Mouse (Mus musculus): ENCODE measurements around the gene Olfr704. TPM values are rescaled to one million over a fixed set of nuclear protein-coding genes. Genes with fewer than 3 reads are reported as not detected.
"Not testable (repeated sequence)": the region's sequence is repeated elsewhere in the genome, so short reads cannot be mapped to it uniquely, and the experiment has no call there.

The Olfr704 gene
- not detected in 2 replicates for total RNA-seq (2017)

DNA sequence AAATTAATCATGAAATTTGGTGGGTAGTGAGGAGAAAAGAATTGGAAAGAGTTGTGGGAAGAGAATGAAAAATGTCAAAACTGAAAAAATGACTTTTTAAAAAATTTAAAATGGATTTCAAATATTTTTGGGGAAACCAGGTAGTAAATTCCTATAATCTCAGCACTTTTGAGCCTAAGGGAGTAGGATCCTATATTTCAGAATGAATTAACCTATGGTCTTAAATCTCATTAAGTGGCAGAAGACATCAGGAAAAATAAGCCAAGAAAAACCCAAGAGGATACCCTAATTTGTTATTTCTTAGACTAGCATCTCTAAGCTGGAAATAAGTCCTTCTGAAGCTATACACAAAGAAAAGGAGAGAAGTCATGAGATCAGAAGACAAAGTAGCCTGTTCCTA lies at the start of gene Olfr704:
Gene Olfr704 (plus strand): TSS at position 301 of the 400 bp plus-strand sequence.
- ATAC-seq (replicated peaks; ENCODE audit: low read depth, poor library complexity, severe bottlenecking) = no peak

DNA sequence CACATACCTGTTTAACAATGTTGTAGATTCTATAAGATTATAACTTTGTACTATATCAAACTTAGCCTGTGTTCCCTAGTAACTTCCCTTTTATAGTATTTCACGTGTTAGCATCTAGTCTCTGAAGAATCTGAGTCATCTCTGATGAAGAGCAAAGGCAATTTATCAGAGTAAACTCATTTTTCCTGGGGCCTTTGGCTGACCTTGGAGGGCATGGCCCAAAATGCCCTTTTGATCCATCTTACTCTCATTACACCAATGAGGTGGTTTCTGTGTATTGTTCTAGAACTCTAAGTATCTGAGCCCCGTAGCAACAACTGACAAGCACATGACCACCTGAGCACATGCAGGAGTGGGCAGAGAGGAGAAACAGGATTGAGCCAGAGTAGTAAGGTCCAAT lies 49.2 kb upstream of the Olfr704 start, which contains the start of gene Olfr701:
Gene Olfr701 (plus strand): TSS at position 301 of the 400 bp plus-strand sequence.
- no peak for ATAC-seq (replicated peaks; ENCODE audit: low read depth, poor library complexity, severe bottlenecking)

DNA sequence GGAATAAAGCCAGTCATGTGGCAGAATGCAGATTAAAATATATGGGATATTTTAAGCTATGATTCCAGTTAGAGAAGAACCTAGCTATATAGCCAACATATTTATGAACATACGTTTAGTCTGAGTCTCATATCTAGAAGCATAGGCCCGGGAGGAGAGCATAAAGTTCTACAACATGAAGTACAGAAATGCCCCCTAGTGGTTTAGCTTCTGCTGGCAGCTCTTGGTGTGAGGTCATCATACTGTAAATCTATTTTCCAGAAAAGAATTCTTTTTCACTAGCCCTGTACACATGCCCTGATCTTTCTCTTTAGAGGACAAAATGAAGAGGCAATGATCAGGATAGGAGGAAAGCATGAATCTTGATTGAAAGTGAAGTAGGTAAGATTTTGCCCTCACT lies 47.2 kb upstream of the Olfr704 start:
- ATAC-seq (replicated peaks; ENCODE audit: low read depth, poor library complexity, severe bottlenecking) = peak; percentile 88

DNA sequence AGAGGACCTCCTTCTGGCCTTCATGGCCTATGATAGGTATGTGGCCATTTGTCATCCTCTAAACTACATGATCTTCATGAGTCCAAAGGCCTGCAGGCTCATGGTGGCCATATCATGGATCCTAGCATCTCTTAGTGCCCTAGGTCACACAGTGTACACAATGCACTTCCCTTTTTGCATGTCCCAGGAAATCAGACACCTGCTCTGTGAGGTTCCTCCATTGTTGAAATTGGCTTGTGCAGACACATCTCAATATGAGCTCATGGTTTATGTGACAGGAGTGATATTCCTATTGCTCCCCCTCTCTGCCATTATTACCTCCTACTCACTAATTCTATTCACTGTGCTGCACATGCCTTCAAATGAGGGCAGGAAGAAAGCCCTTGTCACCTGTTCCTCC lies 44.6 kb upstream of the Olfr704 start:
- no peak for ATAC-seq (replicated peaks; ENCODE audit: low read depth, poor library complexity, severe bottlenecking)

DNA sequence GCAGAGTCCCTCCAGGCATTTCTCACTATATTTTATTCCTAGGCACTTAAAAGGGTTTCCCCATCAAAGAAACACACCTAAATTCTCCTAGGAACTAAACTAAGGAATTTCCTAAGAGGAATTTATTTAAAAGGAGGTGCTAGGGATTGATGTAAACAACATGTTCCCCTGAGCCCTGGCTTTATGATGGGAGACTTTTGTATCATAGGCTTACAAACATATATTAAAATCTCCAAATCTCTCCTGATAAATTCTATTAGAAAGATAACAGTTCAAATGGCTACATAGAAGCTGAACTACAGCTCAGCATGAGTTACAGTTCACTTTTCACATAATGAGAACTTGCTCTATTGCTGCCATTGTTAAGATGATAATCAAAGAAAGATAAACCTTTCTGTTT lies 29.2 kb upstream of the Olfr704 start, which contains the start of gene Olfr702:
Gene Olfr702 (minus strand): TSS at position 101 of the 400 bp plus-strand sequence.
- ATAC-seq (replicated peaks; ENCODE audit: low read depth, poor library complexity, severe bottlenecking) = no peak

DNA sequence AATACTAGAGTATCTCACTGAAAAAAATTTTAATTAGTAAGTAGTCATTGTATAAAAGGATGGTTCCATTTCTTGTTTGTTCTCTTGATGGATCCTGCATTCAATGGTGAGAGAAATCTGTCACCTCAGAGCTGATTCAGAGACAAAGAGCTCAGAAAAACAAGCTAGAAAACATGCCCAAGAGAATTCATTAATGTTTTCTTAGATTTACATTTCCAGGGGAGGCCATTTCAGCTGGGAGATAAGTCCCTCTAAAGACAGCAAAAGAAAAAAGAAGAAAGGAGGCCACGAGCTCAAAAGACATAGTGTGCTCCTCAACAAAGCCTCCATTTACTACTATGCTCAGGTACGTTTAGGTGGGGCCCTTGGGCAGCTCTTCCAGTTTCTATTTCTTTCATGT lies 19.9 kb upstream of the Olfr704 start, which contains the start of gene Olfr703:
Gene Olfr703 (plus strand): TSS at position 301 of the 400 bp plus-strand sequence.
- no peak for ATAC-seq (replicated peaks; ENCODE audit: low read depth, poor library complexity, severe bottlenecking)

DNA sequence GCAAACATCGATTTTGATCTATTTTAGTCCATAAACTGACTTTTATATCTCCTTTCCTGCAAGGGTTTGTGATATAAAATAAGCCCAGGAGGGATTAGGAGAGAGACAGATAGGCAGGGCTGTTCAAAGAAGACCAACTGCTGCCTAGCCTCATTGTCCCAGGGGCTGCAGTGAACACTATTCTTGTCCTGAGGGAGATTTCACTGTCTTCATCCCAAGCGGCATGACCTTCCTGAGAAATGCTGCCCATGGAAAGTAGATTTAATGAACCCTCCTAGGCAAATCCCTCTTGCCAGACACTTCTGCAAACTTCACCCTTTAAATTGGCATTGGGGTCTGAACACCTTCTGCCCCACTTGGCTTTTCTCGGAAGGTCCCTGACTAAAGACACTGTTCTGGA lies 13.8 kb downstream of the Olfr704 start, which contains the start of gene Olfr705:
Gene Olfr705 (minus strand): TSS at position 101 of the 400 bp plus-strand sequence.
- no peak for ATAC-seq (replicated peaks; ENCODE audit: low read depth, poor library complexity, severe bottlenecking)

DNA sequence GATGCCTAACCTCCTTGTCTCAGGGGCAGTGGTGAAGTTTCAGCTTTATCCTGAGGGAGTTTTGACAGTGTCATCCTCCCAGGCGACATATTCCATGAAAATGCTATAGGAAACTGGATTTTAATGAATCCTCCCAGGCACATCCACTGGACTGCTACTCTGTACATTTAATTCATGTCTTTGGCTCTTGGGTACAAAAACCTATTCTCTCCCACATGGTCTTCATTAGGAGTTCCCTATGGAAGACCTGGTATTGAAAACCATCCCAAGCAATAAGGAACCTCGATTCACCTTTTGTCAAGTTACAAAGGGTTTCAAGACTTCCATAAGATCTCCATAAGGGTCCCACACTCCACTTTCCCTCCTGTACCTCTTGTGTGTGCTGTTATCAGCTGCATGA lies 25.1 kb downstream of the Olfr704 start, which contains the start of gene Olfr706:
Gene Olfr706 (minus strand): TSS at position 101 of the 400 bp plus-strand sequence.
- no peak for ATAC-seq (replicated peaks; ENCODE audit: low read depth, poor library complexity, severe bottlenecking)

DNA sequence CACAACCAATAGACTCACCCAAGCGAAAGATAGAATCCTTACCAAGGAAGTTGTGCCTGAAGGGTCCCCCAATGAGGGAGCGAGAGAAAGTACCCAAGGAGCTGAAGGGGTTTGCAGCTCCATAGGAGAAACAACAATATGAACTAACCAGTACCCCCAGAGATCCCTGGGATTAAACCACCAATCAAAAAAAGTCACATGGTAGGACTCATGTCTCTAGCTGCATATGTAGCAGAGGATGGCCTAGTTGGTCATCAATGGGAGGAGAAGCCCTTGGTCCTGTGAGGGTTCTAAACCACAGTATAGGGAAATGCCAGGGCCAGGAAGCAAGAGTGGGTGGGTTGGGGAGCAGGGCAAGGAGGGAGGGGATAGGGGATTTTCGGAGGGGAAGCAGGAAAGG lies 38.2 kb downstream of the Olfr704 start, which contains the start of gene Olfr707:
Gene Olfr707 (minus strand): TSS at position 101 of the 400 bp plus-strand sequence.
- ATAC-seq (replicated peaks; ENCODE audit: low read depth, poor library complexity, severe bottlenecking) = not testable (repeated sequence)

DNA sequence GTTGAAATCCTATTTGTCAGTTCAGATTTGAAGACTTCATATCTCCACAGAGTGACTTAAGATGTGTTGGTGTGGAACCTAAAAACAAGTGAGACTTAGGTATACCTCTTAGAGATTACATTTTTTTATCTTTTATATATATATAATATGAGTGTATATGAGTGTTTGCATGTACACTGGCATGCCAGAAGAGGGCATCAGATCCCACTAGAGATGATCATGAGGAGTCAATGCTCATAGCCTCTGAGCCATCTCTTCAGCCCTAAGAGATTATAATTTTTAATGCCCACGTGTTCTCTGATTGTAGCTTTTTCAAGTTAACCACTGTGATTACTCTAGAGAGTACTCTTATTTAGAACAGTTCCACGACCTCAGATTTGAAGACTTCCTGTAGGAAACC lies 44.7 kb downstream of the Olfr704 start, which contains the start of gene Olfr1532-ps1:
Gene Olfr1532-ps1 (plus strand): TSS at position 326 of the 400 bp plus-strand sequence.
- 0 out of 2 replicates have a peak, but pooled peaks have one; percentile 42 for ATAC-seq (replicated peaks; ENCODE audit: low read depth, poor library complexity, severe bottlenecking)

Other genes starting within 250 kb of the Olfr704 start
- gene Olfr693, start 182.6 kb upstream of the Olfr704 start, total RNA-seq (2017) = not detected in 2 replicates
- not detected in 2 replicates for gene Olfr694, start 171.4 kb upstream of the Olfr704 start, total RNA-seq (2017)
- gene Olfr695, start 146.8 kb upstream of the Olfr704 start, total RNA-seq (2017) = not detected in 2 replicates
- gene Olfr697, start 120.7 kb upstream of the Olfr704 start, total RNA-seq (2017) = not detected in 2 replicates
- not detected in 2 replicates for gene Olfr698, start 107.8 kb upstream of the Olfr704 start, total RNA-seq (2017)
- gene Olfr699, start 70.0 kb upstream of the Olfr704 start, total RNA-seq (2017) = not detected in 2 replicates
- gene Olfr700, start 54.4 kb upstream of the Olfr704 start, total RNA-seq (2017) = not detected in 2 replicates
- not detected in 2 replicates for gene Olfr701, start 49.1 kb upstream of the Olfr704 start, total RNA-seq (2017)
- gene Olfr702, start 29.3 kb upstream of the Olfr704 start, total RNA-seq (2017) = not detected in 2 replicates
- not detected in 2 replicates for gene Olfr703, start 19.8 kb upstream of the Olfr704 start, total RNA-seq (2017)
- gene Olfr705, start 13.7 kb downstream of the Olfr704 start, total RNA-seq (2017) = not detected in 2 replicates
- gene Olfr706, start 25.0 kb downstream of the Olfr704 start, total RNA-seq (2017) = not detected in 2 replicates
- not detected in 2 replicates for gene Olfr707, start 38.1 kb downstream of the Olfr704 start, total RNA-seq (2017)
- not detected in 2 replicates for gene Olfr1532-ps1, start 44.8 kb downstream of the Olfr704 start, total RNA-seq (2017)
- gene Olfr709-ps1, start 69.0 kb downstream of the Olfr704 start, total RNA-seq (2017) = not detected in 2 replicates
- not detected in 2 replicates for gene Olfr710, start 85.1 kb downstream of the Olfr704 start, total RNA-seq (2017)
- not detected in 2 replicates for gene Olfr6, start 100.8 kb downstream of the Olfr704 start, total RNA-seq (2017)
- not detected in 2 replicates for gene Olfr711, start 112.3 kb downstream of the Olfr704 start, total RNA-seq (2017)
- gene Olfr2, start 142.9 kb downstream of the Olfr704 start, total RNA-seq (2017) = 0.87 TPM in 1 of 2 replicates, not detected in the other
- not detected in 2 replicates for gene Olfr713, start 168.0 kb downstream of the Olfr704 start, total RNA-seq (2017)
- not detected in 2 replicates for gene Olfr714, start 207.8 kb downstream of the Olfr704 start, total RNA-seq (2017)
- gene Olfr17, start 230.0 kb downstream of the Olfr704 start, total RNA-seq (2017) = not detected in 2 replicates
- gene Olfr715b, start 247.2 kb downstream of the Olfr704 start, total RNA-seq (2017) = not detected in 2 replicates

Measured in common myeloid progenitor, adult 5-6 weeks (primary cell).